ENCODE assay signal across 9 mouse cellular contexts in genomic region chr4:139500814-139501213, GRCm38 (mm10). TPM values are rescaled to one million over a fixed set of nuclear protein-coding genes. Genes with fewer than 3 reads are reported as not detected.
DNase-seq lines count a peak whose midpoint lies in the region; ATAC-seq and TF ChIP-seq lines count a peak whose summit lies in the region.
"Had no signal": no experiment of that assay in that cellular context is flagged by ENCODE, and none has a peak within 500 bp of the region (broad histone marks: within the 10 kb centered on the region; RNA-seq: fewer than 3 reads in every experiment).

No protein-coding gene starts in this region.

- TF ChIP-seq CTCF in liver, postnatal 0 days (IDR thresholded peaks at IDR 0.05; ENCODE audit: low read depth) = no peak

- no peak overlapping the region for H3K4me2 ChIP-seq in forebrain, embryonic 14.5 days (ENCODE audit: low read length)
- H3K4me2 ChIP-seq in forebrain, embryonic 15.5 days (replicated peaks) = no peak overlapping the region
- no peak overlapping the region for H3K4me2 ChIP-seq in liver, postnatal 0 days (ENCODE audit: low read depth, low read length)
- H3K4me2 ChIP-seq: stomach, embryonic 15.5 days had no signal

- H3K36me3 ChIP-seq in forebrain, embryonic 14.5 days (ENCODE audit: control insufficient read depth, insufficient read depth, low read length) = no peaks in the 10 kb centered on the region
- no peaks in the 10 kb centered on the region for H3K36me3 ChIP-seq in forebrain, embryonic 15.5 days
- H3K36me3 ChIP-seq in liver, postnatal 0 days (replicated peaks; ENCODE audit: insufficient read depth, low read length) = no peaks in the 10 kb centered on the region
- H3K36me3 ChIP-seq: stomach, embryonic 15.5 days had no signal

- no peak overlapping the region for H3K9ac ChIP-seq in forebrain, embryonic 14.5 days (ENCODE audit: low read length)
- no peak overlapping the region for H3K9ac ChIP-seq in forebrain, embryonic 15.5 days (replicated peaks)
- H3K9ac ChIP-seq in liver, postnatal 0 days (replicated peaks) = no peak overlapping the region
- H3K9ac ChIP-seq: stomach, embryonic 15.5 days had no signal

- ATAC-seq in forebrain, embryonic 14.5 days = peak; percentile 12; the same call in 1 of the 2 replicates
- ATAC-seq in forebrain, embryonic 15.5 days (replicated peaks) = no peak
- ATAC-seq in liver, postnatal 0 days = no peak

- no peak overlapping the region for H3K4me3 ChIP-seq in forebrain, embryonic 14.5 days (ENCODE audit: low read depth, low read length)
- no peak overlapping the region for H3K4me3 ChIP-seq in forebrain, embryonic 15.5 days
- no peak overlapping the region for H3K4me3 ChIP-seq in liver, postnatal 0 days (ENCODE audit: low read depth, low read length)
- H3K4me3 ChIP-seq: stomach, embryonic 15.5 days had no signal

- no peaks in the 10 kb centered on the region for H3K4me1 ChIP-seq in forebrain, embryonic 14.5 days (ENCODE audit: control insufficient read depth, insufficient read depth, low read length)
- no peaks in the 10 kb centered on the region for H3K4me1 ChIP-seq in forebrain, embryonic 15.5 days
- H3K4me1 ChIP-seq in liver, postnatal 0 days (ENCODE audit: insufficient read depth) = no peaks in the 10 kb centered on the region

- no peak for TF ChIP-seq EP300 in liver, postnatal 0 days (IDR thresholded peaks at IDR 0.05; ENCODE audit: low read depth)

- no peaks in the 10 kb centered on the region; the same call in 1 of the 2 replicates for H3K9me3 ChIP-seq in forebrain, embryonic 14.5 days (replicated peaks; ENCODE audit: control insufficient read depth, low read length)
- no peaks in the 10 kb centered on the region for H3K9me3 ChIP-seq in forebrain, embryonic 15.5 days
- H3K9me3 ChIP-seq in liver, postnatal 0 days (ENCODE audit: low read length) = peaks cover 7% of the 10 kb centered on the region
- H3K9me3 ChIP-seq: stomach, embryonic 15.5 days had no signal

- peak; percentile 20 for DNase-seq in forebrain, embryonic 14.5 days (ENCODE audit: low spot score)
- peak; percentile 32 for DNase-seq in right cerebral cortex, postnatal 14 days
- DNase-seq in right cerebral cortex, postnatal 36 days (ENCODE audit: low spot score in 2 of 2) = no peak
- peak; percentile 76 for DNase-seq in gastrocnemius, postnatal 25 days
- DNase-seq in skeletal muscle tissue, adult 2 months (ENCODE audit: low read depth, low spot score) = peak; percentile 49
- no peak for DNase-seq in liver, postnatal 0 days
- DNase-seq in lung, postnatal 14 days = no peak

- no peak overlapping the region for H3K27ac ChIP-seq in forebrain, embryonic 14.5 days (ENCODE audit: low read depth, low read length)
- H3K27ac ChIP-seq in forebrain, embryonic 15.5 days (replicated peaks) = no peak overlapping the region
- H3K27ac ChIP-seq in liver, postnatal 0 days (ENCODE audit: low read depth) = no peak overlapping the region
- H3K27ac ChIP-seq: stomach, embryonic 15.5 days had no signal

- WGBS in forebrain, embryonic 14.5 days = 52% methylated on average over 14 of the region's 14 CpGs
- WGBS in forebrain, embryonic 15.5 days = 49% methylated on average over 14 of the region's 14 CpGs
- WGBS in liver, postnatal 0 days (ENCODE audit: insufficient replicate concordance) = 79% methylated on average over 14 of the region's 14 CpGs

- H3K27me3 ChIP-seq in forebrain, embryonic 14.5 days (replicated peaks; ENCODE audit: control insufficient read depth, insufficient read depth, low read length) = 0 out of 2 replicates have a peak, but pooled peaks cover 3% of the 10 kb centered on the region
- H3K27me3 ChIP-seq in forebrain, embryonic 15.5 days = no peaks in the 10 kb centered on the region
- H3K27me3 ChIP-seq in liver, postnatal 0 days (ENCODE audit: insufficient read depth, low read length) = no peaks in the 10 kb centered on the region
- H3K27me3 ChIP-seq: stomach, embryonic 15.5 days had no signal

RNA-seq across cellular contexts. Expression of gene Iffo2, which starts 29.5 kb away (rescaled TPM):
- polyA plus RNA-seq in forebrain, embryonic 14.5 days (2014; fragmentation: Nextera tagmentation; extraction: Ambion mirVana) = 3.1 and 4.5 TPM in 2 replicates
- 4.6 and 5.7 TPM in 2 replicates for polyA plus RNA-seq in forebrain, embryonic 15.5 days (2015; fragmentation: Nextera tagmentation; extraction: Ambion mirVana)
- total RNA-seq in gastrocnemius, postnatal 25 days (2021) = 1 to 10 TPM; 2.2 to 2.7 TPM
- 1.2 and 2.0 TPM in 2 replicates for polyA plus RNA-seq in liver, postnatal 0 days (2015; fragmentation: Nextera tagmentation; extraction: Ambion mirVana)

Comparison
In these comparisons a context has a peak if more than half of its experiments do, and no peak if none do; other contexts are left out.
1. DNase-seq: peak in forebrain, embryonic 14.5 days (single experiment), right cerebral cortex, postnatal 14 days (single experiment), gastrocnemius, postnatal 25 days (single experiment) and skeletal muscle tissue, adult 2 months (single experiment); none in right cerebral cortex, postnatal 36 days (0 of 2), liver, postnatal 0 days (single experiment) and lung, postnatal 14 days (single experiment).